ENCODE assay signal across 9 mouse cellular contexts in the genomic region with DNA sequence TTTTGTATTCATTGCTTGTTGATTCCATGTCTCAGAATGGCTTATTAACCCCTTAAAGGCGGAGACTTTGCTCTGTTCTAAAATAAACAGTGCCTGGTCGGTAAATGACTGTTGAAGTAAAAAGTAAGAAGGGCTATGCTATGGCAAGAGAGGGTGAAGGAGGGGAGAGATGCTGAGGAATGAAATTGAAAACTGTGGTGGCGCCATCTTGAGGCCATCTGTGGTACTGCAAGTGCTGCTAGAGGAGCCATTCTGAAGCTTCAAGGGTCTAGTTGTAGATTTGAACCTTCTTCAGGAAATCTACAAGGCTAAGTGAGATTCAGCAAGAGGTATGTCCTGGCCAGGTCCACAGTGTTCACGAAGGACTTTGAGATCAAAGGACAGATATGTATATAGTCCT. TPM values are rescaled to one million over a fixed set of nuclear protein-coding genes. Genes with fewer than 3 reads are reported as not detected.
DNase-seq lines count a peak whose midpoint lies in the region; ATAC-seq and TF ChIP-seq lines count a peak whose summit lies in the region.
"Had no signal": no experiment of that assay in that cellular context is flagged by ENCODE, and none has a peak within 500 bp of the region (broad histone marks: within the 10 kb centered on the region; RNA-seq: fewer than 3 reads in every experiment).

No protein-coding gene starts in this region.

- intact Hi-C loops in gastrocnemius, postnatal 14 days (cut with DNase I; ENCODE audit: low total_unique reads), result no loop called here
- intact Hi-C loops in left cerebral cortex, postnatal 36 days (cut with DNase I), result no loop called here

- 0 out of 2 replicates have a peak, but pooled peaks cover 7% of the 10 kb centered on the region for H3K27me3 ChIP-seq in kidney, embryonic 14.5 days (ENCODE audit: control insufficient read depth, insufficient read depth, low read length)
- no peaks in the 10 kb centered on the region for H3K27me3 ChIP-seq in cerebellum, adult 2 months (ENCODE audit: control insufficient read depth, insufficient read depth, low read length)

- WGBS in kidney, embryonic 14.5 days, result 10% methylated on average over 4 of the region's 4 CpGs
- WGBS in cerebellum, adult 2 months, result 6% methylated on average over 4 of the region's 4 CpGs

- H3K4me2 ChIP-seq in kidney, embryonic 14.5 days (replicated peaks; ENCODE audit: low read depth, low read length), result no peak overlapping the region
- H3K4me2 ChIP-seq: neural tube, embryonic 12.5 days had no signal

- H3K9me3 ChIP-seq in kidney, embryonic 14.5 days (ENCODE audit: control insufficient read depth, low read length), result no peaks in the 10 kb centered on the region
- H3K9me3 ChIP-seq: neural tube, embryonic 12.5 days had no signal

- peak; percentile 87 for TF ChIP-seq CTCF in cerebellum, adult 2 months (IDR thresholded peaks at IDR 0.05; ENCODE audit: borderline replicate concordance, insufficient read depth, low read depth, low read length)

- peaks cover 5% of the 10 kb centered on the region; the same call in 1 of the 2 replicates for H3K36me3 ChIP-seq in kidney, embryonic 14.5 days (ENCODE audit: control insufficient read depth, insufficient read depth, low read length)
- H3K36me3 ChIP-seq: neural tube, embryonic 12.5 days had no signal

- H3K4me1 ChIP-seq in kidney, embryonic 14.5 days (ENCODE audit: control insufficient read depth, insufficient read depth, low read length), result peaks cover 5% of the 10 kb centered on the region; the same call in 1 of the 2 replicates
- H3K4me1 ChIP-seq in cerebellum, adult 2 months (ENCODE audit: control insufficient read depth, insufficient read depth, low read length), result peaks cover 70% of the 10 kb centered on the region

- no peak overlapping the region for H3K9ac ChIP-seq in kidney, embryonic 14.5 days (ENCODE audit: low read depth, low read length)
- H3K9ac ChIP-seq: neural tube, embryonic 12.5 days had no signal

- H3K27ac ChIP-seq in kidney, embryonic 14.5 days (ENCODE audit: low read depth, low read length), result no peak overlapping the region
- no peak overlapping the region for H3K27ac ChIP-seq in cerebellum, adult 2 months (ENCODE audit: insufficient read depth, low read length)
- H3K27ac ChIP-seq: neural tube, embryonic 12.5 days had no signal

- DNase-seq in kidney, adult 9 months, result peak; percentile 51
- DNase-seq in Muller cell, postnatal 12 days (ENCODE audit: inconsistent ontology term), result peak; percentile 27
- peak; percentile 69 to 87 for DNase-seq in cerebellum, adult 2 months
- DNase-seq in gastrocnemius, postnatal 14 days, result peak; percentile 50
- peak; percentile 69 to 71 for DNase-seq in left cerebral cortex, postnatal 36 days (ENCODE audit: low spot score in 2 of 2)
- peak; percentile 78 for DNase-seq in retina, postnatal 1 day

- no peak overlapping the region for H3K4me3 ChIP-seq in kidney, embryonic 14.5 days (ENCODE audit: low read length)
- no peak overlapping the region for H3K4me3 ChIP-seq in cerebellum, adult 2 months (replicated peaks; ENCODE audit: insufficient read depth, low read depth, low read length)
- H3K4me3 ChIP-seq: neural tube, embryonic 12.5 days had no signal

- no peak for ATAC-seq in kidney, embryonic 14.5 days (ENCODE audit: low FRiP score, low TSS enrichment)
- ATAC-seq in activated CD4-positive, CD25-positive, alpha-beta regulatory T cell, adult 4 months, result no peak

- TF ChIP-seq POLR2A in cerebellum, adult 2 months (IDR thresholded peaks at IDR 0.05; ENCODE audit: borderline replicate concordance, insufficient read depth, low read length), result no peak

RNA-seq across cellular contexts. Expression of a gene that starts 30.9 kb away (rescaled TPM):
- 2.5 and 3.0 TPM in 2 replicates for polyA plus RNA-seq in kidney, embryonic 14.5 days (2014; fragmentation: Nextera tagmentation; extraction: Ambion mirVana)
- polyA plus RNA-seq in cerebellum, adult 2 months (2012; rRNA removed), result 84.7 and 97.2 TPM in 2 replicates
- 10 to 100 TPM; 15.2 to 25.8 TPM for total RNA-seq in gastrocnemius, postnatal 14 days (2021)
- total RNA-seq in left cerebral cortex, postnatal 36 days (2021), result 100 to 1,000 TPM; 196 to 229 TPM
- not detected for polyA plus RNA-seq in activated CD4-positive, CD25-positive, alpha-beta regulatory T cell, adult 4 months (2017; shearing (Covaris generic))

RNA-seq across cellular contexts. Expression of a gene that starts 37.8 kb away (rescaled TPM):
- polyA plus RNA-seq in kidney, embryonic 14.5 days (2014; fragmentation: Nextera tagmentation; extraction: Ambion mirVana), result 0.32 TPM in 1 of 2 replicates, not detected in the other
- polyA plus RNA-seq in cerebellum, adult 2 months (2012; rRNA removed), result 2.4 and 2.6 TPM in 2 replicates
- under 1 TPM; 0.14 to 0.16 TPM for total RNA-seq in gastrocnemius, postnatal 14 days (2021)
- total RNA-seq in left cerebral cortex, postnatal 36 days (2021), result 1 to 10 TPM in 1 of 2 experiments, under 1 TPM in 1; 0.91 to 2.3 TPM
- not detected for polyA plus RNA-seq in activated CD4-positive, CD25-positive, alpha-beta regulatory T cell, adult 4 months (2017; shearing (Covaris generic))

RNA-seq across cellular contexts. Expression of a gene that starts 53.1 kb away (rescaled TPM):
- polyA plus RNA-seq in kidney, embryonic 14.5 days (2014; fragmentation: Nextera tagmentation; extraction: Ambion mirVana), result 11.1 and 12.1 TPM in 2 replicates
- polyA plus RNA-seq in cerebellum, adult 2 months (2012; rRNA removed), result 39.2 and 40.9 TPM in 2 replicates
- total RNA-seq in gastrocnemius, postnatal 14 days (2021), result 1 to 10 TPM; 7.2 to 7.4 TPM
- 10 to 100 TPM; 31.7 to 36.1 TPM for total RNA-seq in left cerebral cortex, postnatal 36 days (2021)
- polyA plus RNA-seq in activated CD4-positive, CD25-positive, alpha-beta regulatory T cell, adult 4 months (2017; shearing (Covaris generic)), result 1 to 10 TPM; 6.8 to 8.6 TPM

Comparison
In these comparisons a context has a peak if more than half of its experiments do, and no peak if none do; other contexts are left out.
1. DNase-seq: peak in every context shown above with its lines; median percentile 78 in cerebellum, adult 2 months; 78 in retina, postnatal 1 day; 70 in left cerebral cortex, postnatal 36 days; 51 in kidney, adult 9 months; 50 in gastrocnemius, postnatal 14 days; 27 in Muller cell, postnatal 12 days.
2. RNA of a gene that starts 30.9 kb away (polyA plus RNA-seq): 84.7 to 97.2 TPM in cerebellum, adult 2 months; 2.5 to 3.0 TPM in kidney, embryonic 14.5 days and not detected in activated CD4-positive, CD25-positive, alpha-beta regulatory T cell, adult 4 months; every median in the first group is over 10 times any median in the second.